Mouse (Mus musculus) erythroblast, embryonic 14.5 days (primary cell): ENCODE results near the gene Msh3.

Source experiments
- GATA1 ChIP-seq: IDR thresholded peaks from 2 replicates; pipeline ENCODE4 v1.6.1; 2012; ENCODE audit warnings: low read length, inconsistent platforms, mixed read lengths
- TAL1 ChIP-seq: IDR thresholded peaks from 3 replicates; pipeline ENCODE4 v1.6.1; 2012; ENCODE audit warnings: low read length, inconsistent platforms, mixed read lengths

DNA sequence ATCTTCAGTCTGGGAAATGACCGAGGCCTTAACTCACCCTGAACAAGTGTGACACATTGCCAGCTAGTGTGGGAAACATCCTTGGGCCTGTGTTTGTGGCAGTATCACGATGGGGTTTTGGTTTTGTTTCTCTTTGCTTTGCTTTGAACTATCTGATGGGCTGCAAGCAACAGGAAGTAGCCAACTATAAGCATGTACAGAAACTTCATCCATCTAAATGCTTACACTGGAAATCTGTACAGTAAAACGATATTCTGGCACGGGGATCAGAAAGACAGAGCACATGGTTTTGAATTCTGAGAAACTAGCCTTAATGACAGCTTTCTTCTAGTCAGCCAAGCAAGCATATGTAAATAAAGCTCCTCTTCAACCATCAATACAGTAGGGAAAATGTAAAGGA, 847 bp downstream of the Msh3 start:
- TF ChIP-seq GATA1 (no peak), TAL1 (no peak)
